Mouse (Mus musculus) ES-E14 (cell line): ENCODE results near the gene Cactin. TPM values are rescaled to one million over a fixed set of nuclear protein-coding genes. Genes with fewer than 3 reads are reported as not detected.

Experiments
- DNase-seq: peaks from one replicate; pipeline ENCODE4 v3.0.0-alpha.2; 2013; ENCODE audit warnings: low read depth, low spot score
- H3K27ac ChIP-seq: 2 replicates; pipeline ENCODE4 v1.5.1; 2012; ENCODE audit warnings: low read depth, mild to moderate bottlenecking, low read length, moderate library complexity, mixed read lengths; ENCODE audit not compliant: poor library complexity, insufficient read depth, severe bottlenecking
- H3K36me3 ChIP-seq: 2 replicates; pipeline ENCODE4 v1.6.1; 2012; ENCODE audit warnings: mild to moderate bottlenecking, low read length, moderate library complexity, mixed read lengths; ENCODE audit not compliant: control insufficient read depth, poor library complexity, insufficient read depth, severe bottlenecking
- H3K4me1 ChIP-seq, 2 experiments: fragments of 150-350 bp in 1 of 2; sonication (generic) in 1 of 2; 2 replicates each; pipeline ENCODE4 v1.6.1; 2012; ENCODE audit warnings: low read length in 2 of 2, mild to moderate bottlenecking in 1 of 2, mixed read lengths in 1 of 2; ENCODE audit not compliant: control insufficient read depth in 2 of 2, insufficient read depth in 2 of 2, poor library complexity in 1 of 2
- H3K4me3 ChIP-seq, 2 experiments: fragments of 150-350 bp in 1 of 2; sonication (generic) in 1 of 2; 2 replicates each; pipeline ENCODE4 v1.5.1; 2012; ENCODE audit warnings: low read length in 2 of 2, low read depth in 1 of 2, mild to moderate bottlenecking in 1 of 2, mixed read lengths in 1 of 2; ENCODE audit not compliant: insufficient read depth in 1 of 2, poor library complexity in 1 of 2, severe bottlenecking in 1 of 2
- H3K9ac ChIP-seq: 2 replicates; pipeline ENCODE4 v1.6.1; 2012; ENCODE audit warnings: low read depth, mild to moderate bottlenecking, low read length, mixed read lengths; ENCODE audit not compliant: poor library complexity, insufficient read depth, severe bottlenecking
- H3K9me3 ChIP-seq: fragments of 150-350 bp; sonication (generic); 2 replicates; pipeline ENCODE4 v1.6.1; 2012; ENCODE audit warnings: low read depth, mild to moderate bottlenecking, low read length; ENCODE audit not compliant: control insufficient read depth, insufficient read depth
- CHD2 ChIP-seq: IDR thresholded peaks from 2 replicates; pipeline ENCODE4 v1.6.1; 2014; ENCODE audit warnings: mild to moderate bottlenecking, low read depth, low read length, inconsistent platforms
- HCFC1 ChIP-seq: IDR thresholded peaks from 2 replicates; pipeline ENCODE4 v1.6.1; 2012; ENCODE audit warnings: low read length, inconsistent platforms, borderline replicate concordance; ENCODE audit not compliant: insufficient read depth
- MAFK ChIP-seq: IDR thresholded peaks from 2 replicates; pipeline ENCODE4 v1.6.1; 2014; ENCODE audit warnings: mild to moderate bottlenecking, low read depth, low read length, inconsistent platforms; ENCODE audit not compliant: insufficient read depth
- ZC3H11A ChIP-seq: IDR thresholded peaks from 2 replicates; pipeline ENCODE4 v1.6.1; 2012; ENCODE audit warnings: low read depth, mild to moderate bottlenecking, inconsistent platforms, low read length, borderline replicate concordance
- ZNF384 ChIP-seq: IDR thresholded peaks from 2 replicates; pipeline ENCODE4 v1.6.1; 2012; ENCODE audit warnings: low read depth, low read length, inconsistent platforms
- in situ Hi-C, 2 experiments: fragments of 600-800 bp; cut with MboI; formaldehyde crosslinking; loops; one replicate each; pipeline ENCODE4 v1.15.1; 2025; ENCODE audit warnings: low sequenced_read_pairs in 2 of 2, inconsistent platforms in 1 of 2; ENCODE audit not compliant: unreplicated experiment in 2 of 2
- total RNA-seq: library from RNA; depleted of rRNA; stranded (reverse); fragments of 300-350 nt; gene quantifications from 2 replicates; pipeline ENCODE4 v1.2.3, GENCODE M21; 2012

Cactin gene
- total RNA-seq, 1 experiment: 54.9 TPM

GRCm38 (mm10) chr10:81325781-81326180 is 4.9 kb downstream of the Cactin start:
- no peak for DNase-seq
- H3K36me3 ChIP-seq: peaks cover 51% of the 10 kb centered on the region
- no peak overlapping the region for H3K27ac ChIP-seq
- TF ChIP-seq ZC3H11A (no peak), MAFK (no peak), HCFC1 (no peak), CHD2 (no peak), ZNF384 (no peak)
- H3K9me3 ChIP-seq: no peaks in the 10 kb centered on the region
- peaks cover 5 to 25% of the 10 kb centered on the region in 2 experiments; a peak in 3 of 4 replicates for H3K4me1 ChIP-seq
- in situ Hi-C loops: no loop called here
- no peak overlapping the region for H3K9ac ChIP-seq
- no peak overlapping the region; a peak in 1 of 4 replicates for H3K4me3 ChIP-seq

- H3K4me3 ChIP-seq: no peak overlapping the region
- in situ Hi-C loops: no loop called here
- H3K36me3 ChIP-seq: peaks cover 51% of the 10 kb centered on the region
- DNase-seq: no peak
- H3K9ac ChIP-seq: no peak overlapping the region
- H3K9me3 ChIP-seq: no peaks in the 10 kb centered on the region
- TF ChIP-seq ZC3H11A (no peak), HCFC1 (no peak), MAFK (no peak), ZNF384 (no peak), CHD2 (no peak)
- no peak overlapping the region for H3K27ac ChIP-seq
- peaks cover 5 to 27% of the 10 kb centered on the region in 2 experiments; a peak in 3 of 4 replicates for H3K4me1 ChIP-seq
Measured at GRCm38 (mm10) chr10:81326858-81327257, 6.0 kb downstream of the Cactin start.

- H3K4me3 ChIP-seq: no peak overlapping the region
- DNase-seq: no peak
- peaks cover 44% of the 10 kb centered on the region for H3K36me3 ChIP-seq
- no peak overlapping the region for H3K9ac ChIP-seq
- TF ChIP-seq ZC3H11A: no peak
- TF ChIP-seq HCFC1: no peak
- TF ChIP-seq MAFK: no peak
- no peak for TF ChIP-seq CHD2
- no peak for TF ChIP-seq ZNF384
- in situ Hi-C loops: no loop called here
- no peaks in the 10 kb centered on the region for H3K9me3 ChIP-seq
- H3K27ac ChIP-seq: no peak overlapping the region
- H3K4me1 ChIP-seq: peaks cover 5 to 27% of the 10 kb centered on the region in 2 experiments; a peak in 3 of 4 replicates
Measured at GRCm38 (mm10) chr10:81327959-81328358, 7.1 kb downstream of the Cactin start.

- H3K4me1 ChIP-seq: peaks cover 5 to 27% of the 10 kb centered on the region in 2 experiments; a peak in 3 of 4 replicates
- no peaks in the 10 kb centered on the region for H3K9me3 ChIP-seq
- DNase-seq: no peak
- no peak within 1 kb of the TSS for H3K4me3 ChIP-seq
- no peak within 1 kb of the TSS for H3K9ac ChIP-seq
- TF ChIP-seq MAFK: no peak
- TF ChIP-seq CHD2: no peak
- no peak for TF ChIP-seq HCFC1
- peaks cover 39% of the 10 kb centered on the region for H3K36me3 ChIP-seq
- no peak within 1 kb of the TSS for H3K27ac ChIP-seq
- in situ Hi-C loops: no loop called here
Measured at GRCm38 (mm10) chr10:81328386-81328785, 7.5 kb downstream of the Cactin start, which contains the start of gene Tbxa2r. Gene Tbxa2r (plus strand): TSS chr10:81328731.
